Mouse (Mus musculus) Patski (cell line): ENCODE results near the gene Rab11fip3. TPM values are rescaled to one million over a fixed set of nuclear protein-coding genes. Genes with fewer than 3 reads are reported as not detected.

Source experiments
- ATAC-seq: fragments of 100-300 bp; one replicate; pipeline ENCODE4 v1.8.0; 2021
- CTCF ChIA-PET: fragments of 350-600 bp; sonication (Branson Sonifier 250); formaldehyde crosslinking; loops from one replicate; lab custom pipeline; 2022; ENCODE audit warnings: inconsistent platforms; lab: Charles Lee
- POLR2A ChIA-PET: fragments of 350-600 bp; sonication (Branson Sonifier 250); formaldehyde crosslinking; loops from one replicate; lab custom pipeline; 2022; ENCODE audit warnings: antibody characterized with exemption, inconsistent platforms; lab: Charles Lee
- DNase-seq: peaks from one replicate; pipeline ENCODE4 v3.0.0-alpha.2; 2011; ENCODE audit warnings: low read depth, low spot score
- H3K27me3 ChIP-seq: fragments of 371-371 bp; one replicate; pipeline ENCODE4 v1.5.1; 2021
- CTCF ChIP-seq: fragments of 100-300 bp; IDR thresholded peaks from one replicate; pipeline ENCODE4 v1.5.1; 2021
- in situ Hi-C: fragments of 300-500 bp; cut with MboI; formaldehyde crosslinking; loops from 3 replicates; pipeline ENCODE4 v1.11.1; 2018; ENCODE audit warnings: low pct_unique_long_range_greater_than_20kb, mixed read lengths
- polyA plus RNA-seq: library from polyadenylated mRNA; unstranded; gene quantifications from one replicate; pipeline ENCODE4 v1.2.3, GENCODE M21; 2021

The Rab11fip3 gene
- polyA plus RNA-seq, 1 experiment from 2014 or later, result 35.9 TPM

DNA sequence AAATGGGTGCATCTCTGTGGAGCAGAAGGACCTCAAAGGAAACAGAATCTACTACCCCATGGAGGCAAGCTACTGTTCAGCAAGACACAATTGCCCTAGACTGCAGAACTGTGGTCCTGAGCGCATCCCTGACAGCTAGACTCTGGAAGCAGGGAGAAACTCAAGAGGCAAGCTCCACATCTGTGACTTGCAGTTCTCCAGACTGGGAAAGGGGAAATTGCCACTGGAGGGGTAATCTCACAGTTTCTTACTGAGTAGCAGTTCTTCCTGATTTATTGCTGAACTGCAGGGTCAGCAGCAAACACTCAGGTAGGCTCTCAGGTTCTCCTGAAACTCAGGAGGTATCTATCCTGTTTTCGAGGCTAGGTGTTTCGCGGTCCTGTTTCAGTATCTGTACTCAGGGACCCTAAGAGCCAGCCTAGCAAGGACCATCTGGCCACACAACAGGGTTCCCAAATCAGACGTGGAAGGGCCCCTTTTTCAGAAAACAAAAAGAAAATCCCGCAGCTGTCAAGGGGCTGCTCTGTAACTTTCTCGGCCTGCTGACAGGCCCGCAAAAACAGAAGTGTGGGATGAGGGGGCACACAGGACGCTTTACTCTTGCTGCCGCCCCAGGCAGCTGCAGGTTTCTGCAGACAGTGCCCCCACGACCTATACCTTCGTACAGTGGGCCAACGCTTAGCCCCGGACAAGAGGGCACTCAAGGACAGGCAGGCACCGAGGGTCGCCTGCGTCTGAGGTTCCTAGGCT, 84.6 kb downstream of the Rab11fip3 start:
- CTCF ChIA-PET, result interaction anchor here (0.9 to 2.1 kb wide), 4 partner anchors 18 to 91 kb away, joined by 3 to 7 read pairs (median 4); no protein-coding TSS in a partner anchor
- in situ Hi-C loops, result no loop called here
- H3K27me3 ChIP-seq, result no peaks in the 10 kb centered on the region
- ATAC-seq (no peak), DNase-seq (no peak)
- TF ChIP-seq CTCF, result no peak
- POLR2A ChIA-PET, result interaction anchor here (1.1 to 1.4 kb wide), 2 partner anchors 11 to 101 kb away, joined by 3 read pairs; no protein-coding TSS in a partner anchor

DNA sequence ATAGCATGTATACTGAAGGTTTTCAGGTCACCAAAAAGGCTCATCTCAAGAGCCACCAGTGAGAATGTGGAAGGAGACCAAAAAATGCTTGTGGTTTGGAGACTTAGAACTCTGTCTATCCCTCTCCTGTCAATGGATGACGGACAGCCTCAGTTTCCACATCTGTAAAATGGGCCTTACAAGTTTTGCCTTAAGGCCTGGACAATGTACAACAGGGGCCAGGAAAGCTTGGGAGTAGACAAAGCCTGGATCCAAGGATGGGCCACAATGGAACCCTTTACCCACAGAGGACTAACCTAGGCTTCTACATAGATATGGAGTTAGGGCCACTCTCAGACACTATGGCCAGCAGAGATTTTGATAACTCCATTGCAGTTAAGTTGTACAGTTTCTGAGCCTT, 85.3 kb downstream of the Rab11fip3 start:
- CTCF ChIA-PET, result interaction anchor here (1.4 to 2.1 kb wide), 3 partner anchors 25 to 90 kb away, joined by 4 to 7 read pairs (median 5); no protein-coding TSS in a partner anchor
- in situ Hi-C loops, result no loop called here

DNA sequence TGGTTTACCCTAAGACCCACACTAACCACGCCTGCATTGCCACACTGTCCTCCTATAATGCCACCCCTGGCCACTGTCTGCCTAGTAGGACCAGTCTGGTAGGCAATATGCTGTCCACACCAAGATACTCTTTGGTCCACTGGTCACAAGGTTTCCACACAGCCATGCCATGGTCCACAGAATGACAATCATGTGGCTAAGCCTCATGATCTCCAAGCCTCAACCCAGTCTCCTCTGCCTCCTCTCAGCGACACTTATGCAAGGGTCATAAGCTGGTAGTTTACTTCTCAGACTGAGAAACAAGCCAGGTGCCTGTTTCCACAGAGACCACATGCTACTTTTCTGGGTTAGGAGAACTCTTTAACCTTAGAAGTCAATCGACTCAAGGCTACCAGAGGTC, 86.4 kb downstream of the Rab11fip3 start:
- in situ Hi-C loops, result no loop called here
- TF ChIP-seq CTCF, result no peak
- ATAC-seq, result no peak

More for the DNA sequence above, 85.3 kb downstream of the Rab11fip3 start:
- no peaks in the 10 kb centered on the region for H3K27me3 ChIP-seq
- POLR2A ChIA-PET, result interaction anchor here (1.4 kb wide), 1 partner anchor 100 kb away, joined by 3 read pairs; no protein-coding TSS in a partner anchor
- DNase-seq (no peak), ATAC-seq (no peak)
- TF ChIP-seq CTCF, result no peak

DNA sequence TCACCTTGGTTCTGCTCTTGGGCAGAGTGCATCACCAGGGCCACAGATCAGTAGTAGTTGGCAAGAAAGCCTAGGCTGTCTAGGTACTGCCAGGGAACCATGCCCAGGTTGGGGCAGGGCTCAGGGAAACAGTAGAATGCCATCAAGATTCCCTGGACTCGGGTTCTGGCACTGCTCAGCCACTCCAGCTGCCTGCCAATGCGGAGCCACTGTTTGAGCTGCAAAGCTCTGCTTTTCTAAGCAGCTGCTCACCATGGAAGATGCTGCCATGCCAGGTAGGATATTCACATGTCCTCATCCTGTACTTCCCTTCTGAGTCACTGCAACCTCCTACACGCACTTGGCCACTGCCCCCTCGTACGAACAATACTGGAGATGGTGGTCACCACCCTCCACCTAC, 88.5 kb downstream of the Rab11fip3 start:
- POLR2A ChIA-PET, result no interaction called here
- TF ChIP-seq CTCF, result no peak
- in situ Hi-C loops, result no loop called here
- H3K27me3 ChIP-seq, result no peaks in the 10 kb centered on the region
- CTCF ChIA-PET, result interaction anchor here (0.9 kb wide), 1 partner anchor 31 kb away, joined by 3 read pairs; no protein-coding TSS in a partner anchor
- DNase-seq (no peak), ATAC-seq (no peak)

More for the DNA sequence above, 86.4 kb downstream of the Rab11fip3 start:
- ChIA-PET CTCF (interaction anchor here (1.2 to 2.1 kb wide), 2 partner anchors 15 to 35 kb away, joined by 3 to 4 read pairs; no protein-coding TSS in a partner anchor), POLR2A (no interaction called here)
- DNase-seq, result no peak
- H3K27me3 ChIP-seq, result no peaks in the 10 kb centered on the region

DNA sequence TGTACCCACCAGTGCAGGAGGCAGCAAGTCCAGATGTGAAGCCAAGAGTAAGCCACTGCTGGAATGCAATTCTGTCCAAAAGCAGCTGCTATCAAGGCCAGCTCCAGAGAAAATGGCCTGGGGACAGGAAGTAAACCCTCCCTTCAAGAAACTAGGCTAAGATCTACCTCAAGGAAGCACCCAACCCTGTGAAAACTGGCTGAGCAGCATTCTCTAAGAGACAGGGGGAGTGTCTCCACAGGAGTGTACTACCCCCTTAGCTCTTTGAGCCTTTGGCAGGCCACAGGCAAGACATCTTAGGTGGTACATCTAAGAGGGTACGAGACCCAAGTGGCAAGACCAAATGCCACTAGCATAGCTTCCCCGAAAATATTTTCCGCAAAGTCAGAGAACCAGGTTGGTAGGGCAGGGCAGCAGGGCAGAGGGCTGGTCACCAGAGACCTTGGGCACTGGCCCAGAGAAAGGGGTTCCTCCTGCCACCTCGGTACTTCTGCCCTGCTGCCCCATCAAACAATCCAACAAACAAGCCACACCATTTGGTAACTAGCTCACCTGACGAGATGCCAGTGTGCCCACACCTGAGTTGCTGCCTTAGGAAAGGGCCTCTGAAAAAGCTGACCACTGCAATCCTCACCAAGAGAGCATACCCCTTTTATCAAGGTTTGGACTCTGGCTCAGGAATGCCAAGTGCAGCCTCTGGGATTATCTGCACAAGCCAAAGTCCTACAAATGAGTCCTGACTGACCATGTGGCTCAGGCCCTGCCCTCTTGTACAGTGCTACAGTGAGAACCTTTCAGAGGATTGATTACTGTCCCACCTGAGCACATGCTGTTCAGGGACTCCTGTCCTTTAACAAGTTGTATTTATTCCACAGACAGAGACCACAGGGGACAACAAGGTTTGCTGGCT, 89.3 kb downstream of the Rab11fip3 start:
- in situ Hi-C loops, result no loop called here
- ATAC-seq, result no peak
- no peak for DNase-seq
- no peaks in the 10 kb centered on the region for H3K27me3 ChIP-seq
- ChIA-PET CTCF (interaction anchor here (1.3 kb wide), 1 partner anchor 13 kb away, joined by 3 read pairs; no protein-coding TSS in a partner anchor), POLR2A (no interaction called here)
- no peak for TF ChIP-seq CTCF

DNA sequence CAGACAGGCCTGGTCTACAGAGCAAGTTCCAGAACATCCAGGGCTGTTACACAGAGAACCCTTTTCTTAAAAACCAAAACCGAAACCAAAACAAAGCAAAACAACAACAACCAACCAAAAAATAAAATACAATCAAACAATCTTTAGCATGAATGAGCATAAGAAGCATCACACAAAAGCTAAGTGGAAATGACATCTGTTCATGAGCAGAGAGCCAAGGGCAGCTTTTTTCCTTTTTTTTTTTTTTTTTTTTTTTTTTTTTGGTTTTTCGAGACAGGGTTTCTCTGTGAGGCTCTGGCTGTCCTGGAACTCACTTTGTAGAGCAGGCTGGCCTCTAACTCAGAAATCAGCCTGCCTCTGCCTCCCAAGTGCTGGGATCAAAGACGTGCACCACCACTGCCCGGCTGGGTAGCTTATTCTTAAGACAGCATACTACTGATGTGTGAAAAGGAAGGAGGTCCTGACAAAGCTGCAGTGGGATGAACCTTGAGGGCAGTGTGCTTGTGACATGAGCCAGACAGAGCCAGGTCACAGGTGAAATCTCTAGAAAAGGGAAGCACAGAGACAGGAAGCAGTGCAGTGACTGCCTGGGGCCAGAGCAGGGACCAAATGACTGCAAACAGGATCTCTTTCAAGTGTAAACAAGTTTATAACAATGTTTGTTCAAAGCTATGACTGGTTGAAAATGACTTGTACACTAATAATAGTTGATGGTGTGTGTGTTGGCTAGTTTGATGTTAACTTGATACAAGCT, 98.2 kb downstream of the Rab11fip3 start:
- H3K27me3 ChIP-seq, result no peaks in the 10 kb centered on the region
- DNase-seq (no peak), ATAC-seq (no peak)
- POLR2A ChIA-PET, result interaction anchor here (0.6 to 1.1 kb wide), 3 partner anchors 21 to 1287 kb away, joined by 3 to 9 read pairs (median 4); no protein-coding TSS in a partner anchor
- no peak for TF ChIP-seq CTCF
- CTCF ChIA-PET, result interaction anchor here (1.4 to 2.0 kb wide), 2 partner anchors 11 to 77 kb away, joined by 4 to 5 read pairs; no protein-coding TSS in a partner anchor
- in situ Hi-C loops, result no loop called here

DNA sequence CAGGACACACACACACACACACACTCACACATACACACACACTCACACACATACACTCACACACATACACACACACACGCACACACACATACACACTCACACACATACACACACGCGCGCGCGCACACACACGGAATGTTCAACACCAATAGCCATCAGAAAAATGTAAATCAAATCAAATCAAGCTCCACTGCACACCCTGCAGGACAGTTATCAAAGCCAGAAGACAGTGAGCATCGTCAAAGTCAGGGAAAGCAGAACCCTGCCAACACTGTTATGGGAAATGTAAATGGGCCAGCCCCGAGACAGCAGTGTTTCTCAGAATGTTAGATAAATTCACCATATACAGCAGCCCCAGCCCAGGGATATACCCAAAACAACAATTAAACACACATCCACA, 98.9 kb downstream of the Rab11fip3 start:
- DNase-seq (no peak), ATAC-seq (no peak)
- POLR2A ChIA-PET, result interaction anchor here (0.7 kb wide), 1 partner anchor 20 kb away, joined by 9 read pairs; no protein-coding TSS in a partner anchor
- in situ Hi-C loops, result no loop called here
- H3K27me3 ChIP-seq, result no peaks in the 10 kb centered on the region
- CTCF ChIA-PET, result interaction anchor here (1.4 kb wide), 1 partner anchor 76 kb away, joined by 4 read pairs; no protein-coding TSS in a partner anchor
- no peak for TF ChIP-seq CTCF

DNA sequence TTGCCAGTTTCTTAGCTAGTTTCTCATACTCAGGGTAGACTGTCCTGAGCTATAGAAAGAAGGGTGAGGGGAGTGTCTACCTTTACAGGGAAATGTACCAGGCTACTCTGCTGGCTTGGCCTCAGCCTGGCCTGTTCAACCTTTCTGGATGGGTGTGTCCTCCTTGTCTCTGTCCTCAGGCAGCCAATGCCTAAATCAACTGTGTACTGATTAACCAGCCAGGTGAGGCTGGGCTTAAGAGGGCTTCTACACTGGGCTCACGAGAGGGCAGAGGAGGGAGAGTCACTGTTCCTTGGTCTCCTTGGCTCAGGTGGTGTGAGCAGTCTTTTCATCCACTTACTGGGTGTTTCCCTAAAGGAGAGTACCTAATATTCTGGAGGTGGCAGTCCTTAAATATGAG, 101.2 kb downstream of the Rab11fip3 start:
- CTCF ChIA-PET, result no interaction called here

DNA sequence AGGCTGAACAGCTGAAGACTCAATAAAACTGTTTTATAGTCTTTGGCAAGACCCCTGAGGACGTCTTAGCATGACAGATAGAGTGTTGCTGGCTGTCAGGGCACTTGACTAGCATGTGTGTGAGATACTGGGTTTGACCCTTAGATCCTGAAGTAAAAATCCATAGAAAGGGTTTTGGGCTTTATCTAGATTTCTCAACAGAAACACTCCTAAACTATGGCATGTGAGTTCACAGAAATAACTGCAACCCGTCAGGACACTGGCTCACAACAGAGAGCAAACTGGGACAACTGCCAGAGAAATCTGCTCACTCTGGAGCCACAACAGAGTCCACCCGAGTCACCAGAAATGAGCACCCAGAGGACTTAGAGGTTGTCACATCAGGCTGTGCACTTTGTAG, 101.7 kb downstream of the Rab11fip3 start:
- CTCF ChIA-PET, result interaction anchor here (1.0 kb wide), 1 partner anchor 15 kb away, joined by 3 read pairs; no protein-coding TSS in a partner anchor
- ATAC-seq (no peak), DNase-seq (no peak)
- no peak for TF ChIP-seq CTCF
- POLR2A ChIA-PET, result no interaction called here
- no peaks in the 10 kb centered on the region for H3K27me3 ChIP-seq
- in situ Hi-C loops, result no loop called here

More for the DNA sequence above, 101.2 kb downstream of the Rab11fip3 start:
- TF ChIP-seq CTCF, result no peak
- ATAC-seq (no peak), DNase-seq (no peak)
- H3K27me3 ChIP-seq, result no peaks in the 10 kb centered on the region
- in situ Hi-C loops, result no loop called here
- POLR2A ChIA-PET, result no interaction called here
